Comparison of ENCODE assay signal across 22 mouse cellular contexts in genomic region chr2:110476591-110476990, GRCm38 (mm10).
A peak's percentile ranks its signal among the peaks of the same experiment; 100 is the strongest.
DNase-seq lines count a peak whose midpoint lies in the region; ATAC-seq and TF ChIP-seq lines count a peak whose summit lies in the region.
"Had no signal": no experiment of that assay in that cellular context is flagged by ENCODE, and none has a peak within 500 bp of the region (broad histone marks: within the 10 kb centered on the region; RNA-seq: fewer than 3 reads in every experiment).

No protein-coding gene starts in this region.

- no peak overlapping the region for H3K4me3 ChIP-seq in forebrain, postnatal 0 days (ENCODE audit: low read depth, low read length)
- no peak overlapping the region for H3K4me3 ChIP-seq in forebrain, embryonic 11.5 days (ENCODE audit: low read depth, low read length)
- H3K4me3 ChIP-seq in midbrain, postnatal 0 days (ENCODE audit: low read depth, low read length): no peak overlapping the region
- H3K4me3 ChIP-seq in midbrain, embryonic 11.5 days (ENCODE audit: low read depth, low read length): no peak overlapping the region
- no peak overlapping the region for H3K4me3 ChIP-seq in intestine, postnatal 0 days (ENCODE audit: low read depth, low read length)
- H3K4me3 ChIP-seq: embryonic facial prominence, embryonic 12.5 days; heart, embryonic 15.5 days; liver, embryonic 13.5 days; midbrain, embryonic 10.5 days; neural tube, embryonic 12.5 days had no signal

- peak; percentile 79 for ATAC-seq in forebrain, postnatal 0 days
- no peak for ATAC-seq in forebrain, embryonic 11.5 days (replicated peaks; ENCODE audit: low FRiP score)
- no peak for ATAC-seq in midbrain, postnatal 0 days (ENCODE audit: low FRiP score)
- no peak for ATAC-seq in midbrain, embryonic 11.5 days (ENCODE audit: low FRiP score)
- ATAC-seq in intestine, postnatal 0 days: no peak

- H3K27ac ChIP-seq in forebrain, postnatal 0 days (ENCODE audit: low read depth, low read length): no peak overlapping the region
- no peak overlapping the region for H3K27ac ChIP-seq in forebrain, embryonic 11.5 days (ENCODE audit: low read depth, low read length)
- H3K27ac ChIP-seq in midbrain, postnatal 0 days (ENCODE audit: low read depth, low read length): no peak overlapping the region
- H3K27ac ChIP-seq in midbrain, embryonic 11.5 days (ENCODE audit: low read depth, low read length): no peak overlapping the region
- H3K27ac ChIP-seq in intestine, postnatal 0 days (ENCODE audit: low read depth, low read length): no peak overlapping the region
- H3K27ac ChIP-seq: embryonic facial prominence, embryonic 12.5 days; heart, embryonic 15.5 days; liver, embryonic 13.5 days; midbrain, embryonic 10.5 days; neural tube, embryonic 12.5 days had no signal

- peak; percentile 65 for DNase-seq in forebrain, postnatal 0 days
- DNase-seq in forebrain, embryonic 11.5 days (ENCODE audit: low spot score): no peak
- DNase-seq in midbrain, postnatal 0 days (ENCODE audit: low spot score): peak; percentile 63
- no peak for DNase-seq in midbrain, embryonic 11.5 days (ENCODE audit: low spot score, missing footprints)
- peak; percentile 39 for DNase-seq in layer of hippocampus, adult 11-12 months (ENCODE audit: low spot score)
- DNase-seq in layer of hippocampus, postnatal 14 days (ENCODE audit: low spot score in 2 of 2): peak; percentile 17 to 78
- DNase-seq: adrenal gland, adult 2 months; cerebellum, adult 2 months; gastrocnemius, postnatal 25 days; heart, postnatal 4 days; kidney, adult 9 months; kidney, postnatal 25 days; liver, embryonic 13.5 days; lung, embryonic 14.5 days; lung, postnatal 4 days; right cerebral cortex, adult 18-20 months; thymus, postnatal 25 days had no signal

- no peak overlapping the region for H3K9ac ChIP-seq in forebrain, postnatal 0 days
- no peak overlapping the region for H3K9ac ChIP-seq in forebrain, embryonic 11.5 days (ENCODE audit: low read length)
- no peak overlapping the region for H3K9ac ChIP-seq in midbrain, postnatal 0 days (replicated peaks; ENCODE audit: low read length, poor library complexity, severe bottlenecking)
- no peak overlapping the region for H3K9ac ChIP-seq in midbrain, embryonic 11.5 days (ENCODE audit: low read length)
- no peak overlapping the region for H3K9ac ChIP-seq in intestine, postnatal 0 days (ENCODE audit: low read depth, low read length)
- H3K9ac ChIP-seq: embryonic facial prominence, embryonic 12.5 days; heart, embryonic 15.5 days; liver, embryonic 13.5 days; lung, embryonic 14.5 days; neural tube, embryonic 12.5 days had no signal

- no peaks in the 10 kb centered on the region for H3K4me1 ChIP-seq in forebrain, postnatal 0 days (ENCODE audit: insufficient read depth)
- no peaks in the 10 kb centered on the region for H3K4me1 ChIP-seq in forebrain, embryonic 11.5 days (replicated peaks; ENCODE audit: control insufficient read depth, insufficient read depth, low read length)
- H3K4me1 ChIP-seq in midbrain, postnatal 0 days (ENCODE audit: insufficient read depth, low read length): no peaks in the 10 kb centered on the region
- no peaks in the 10 kb centered on the region for H3K4me1 ChIP-seq in midbrain, embryonic 11.5 days (ENCODE audit: control insufficient read depth, insufficient read depth, low read length)
- no peaks in the 10 kb centered on the region for H3K4me1 ChIP-seq in intestine, postnatal 0 days (replicated peaks; ENCODE audit: control insufficient read depth, insufficient read depth, low read length)
- H3K4me1 ChIP-seq: embryonic facial prominence, embryonic 12.5 days; heart, embryonic 15.5 days; liver, embryonic 13.5 days; midbrain, embryonic 10.5 days; neural tube, embryonic 12.5 days had no signal

- TF ChIP-seq CTCF in forebrain, postnatal 0 days (IDR thresholded peaks at IDR 0.05; ENCODE audit: low read depth): no peak
- TF ChIP-seq CTCF in midbrain, postnatal 0 days (IDR thresholded peaks at IDR 0.05): no peak
- no peak for TF ChIP-seq CTCF in intestine, postnatal 0 days (IDR thresholded peaks at IDR 0.05; ENCODE audit: low read depth)

- no peaks in the 10 kb centered on the region for H3K36me3 ChIP-seq in forebrain, postnatal 0 days (ENCODE audit: insufficient read depth)
- H3K36me3 ChIP-seq in forebrain, embryonic 11.5 days (ENCODE audit: control insufficient read depth, insufficient read depth, low read length): no peaks in the 10 kb centered on the region
- no peaks in the 10 kb centered on the region for H3K36me3 ChIP-seq in midbrain, postnatal 0 days (ENCODE audit: insufficient read depth, low read length)
- H3K36me3 ChIP-seq in midbrain, embryonic 11.5 days (ENCODE audit: control insufficient read depth, insufficient read depth, low read length): no peaks in the 10 kb centered on the region
- H3K36me3 ChIP-seq in intestine, postnatal 0 days (ENCODE audit: control insufficient read depth, insufficient read depth): no peaks in the 10 kb centered on the region
- H3K36me3 ChIP-seq: embryonic facial prominence, embryonic 12.5 days; heart, embryonic 15.5 days; liver, embryonic 13.5 days; midbrain, embryonic 10.5 days; neural tube, embryonic 12.5 days had no signal

- no peaks in the 10 kb centered on the region for H3K9me3 ChIP-seq in forebrain, postnatal 0 days (ENCODE audit: low read length)
- H3K9me3 ChIP-seq in forebrain, embryonic 11.5 days (ENCODE audit: control insufficient read depth, low read length): no peaks in the 10 kb centered on the region
- H3K9me3 ChIP-seq in midbrain, postnatal 0 days (ENCODE audit: low read length): no peaks in the 10 kb centered on the region
- no peaks in the 10 kb centered on the region for H3K9me3 ChIP-seq in midbrain, embryonic 11.5 days (ENCODE audit: control insufficient read depth, low read length)
- H3K9me3 ChIP-seq in intestine, postnatal 0 days (ENCODE audit: control insufficient read depth): no peaks in the 10 kb centered on the region
- H3K9me3 ChIP-seq: embryonic facial prominence, embryonic 12.5 days; heart, embryonic 15.5 days; liver, embryonic 13.5 days; midbrain, embryonic 10.5 days; neural tube, embryonic 12.5 days had no signal

- no peak overlapping the region for H3K4me2 ChIP-seq in forebrain, postnatal 0 days (ENCODE audit: low read depth)
- H3K4me2 ChIP-seq in forebrain, embryonic 11.5 days (ENCODE audit: low read depth, low read length, severe bottlenecking): no peak overlapping the region
- H3K4me2 ChIP-seq in midbrain, postnatal 0 days (ENCODE audit: low read depth, low read length, poor library complexity, severe bottlenecking): no peak overlapping the region
- H3K4me2 ChIP-seq in midbrain, embryonic 11.5 days: no peak overlapping the region
- no peak overlapping the region for H3K4me2 ChIP-seq in intestine, postnatal 0 days (replicated peaks; ENCODE audit: low read depth)
- H3K4me2 ChIP-seq: embryonic facial prominence, embryonic 12.5 days; heart, embryonic 15.5 days; liver, embryonic 13.5 days; lung, embryonic 14.5 days; neural tube, embryonic 12.5 days had no signal

- WGBS in forebrain, postnatal 0 days: 50% methylated on average over 5 of the region's 5 CpGs
- 83% methylated on average over 5 of the region's 5 CpGs for WGBS in forebrain, embryonic 11.5 days
- WGBS in midbrain, postnatal 0 days: 74% methylated on average over 5 of the region's 5 CpGs
- 88% methylated on average over 5 of the region's 5 CpGs for WGBS in midbrain, embryonic 11.5 days
- 75% methylated on average over 5 of the region's 5 CpGs for WGBS in intestine, postnatal 0 days

- H3K27me3 ChIP-seq in forebrain, postnatal 0 days (ENCODE audit: insufficient read depth, low read length): no peaks in the 10 kb centered on the region
- no peaks in the 10 kb centered on the region for H3K27me3 ChIP-seq in forebrain, embryonic 11.5 days (ENCODE audit: control insufficient read depth, insufficient read depth, low read length)
- H3K27me3 ChIP-seq in midbrain, postnatal 0 days (ENCODE audit: insufficient read depth, low read length): no peaks in the 10 kb centered on the region
- H3K27me3 ChIP-seq in midbrain, embryonic 11.5 days (ENCODE audit: control insufficient read depth, insufficient read depth, low read length): no peaks in the 10 kb centered on the region
- H3K27me3 ChIP-seq in intestine, postnatal 0 days (replicated peaks; ENCODE audit: control insufficient read depth, insufficient read depth, low read length): no peaks in the 10 kb centered on the region
- H3K27me3 ChIP-seq: embryonic facial prominence, embryonic 12.5 days; heart, embryonic 15.5 days; liver, embryonic 13.5 days; neural tube, embryonic 12.5 days had no signal

Comparison
In these comparisons a context has a peak if more than half of its experiments do, and no peak if none do; other contexts are left out.
1. DNase-seq: peak in forebrain, postnatal 0 days (single experiment), midbrain, postnatal 0 days (single experiment), layer of hippocampus, adult 11-12 months (single experiment) and layer of hippocampus, postnatal 14 days (2 of 2); none in forebrain, embryonic 11.5 days (single experiment) and midbrain, embryonic 11.5 days (single experiment).